Mouse (Mus musculus): ENCODE measurements around the gene Camta1.

DNA sequence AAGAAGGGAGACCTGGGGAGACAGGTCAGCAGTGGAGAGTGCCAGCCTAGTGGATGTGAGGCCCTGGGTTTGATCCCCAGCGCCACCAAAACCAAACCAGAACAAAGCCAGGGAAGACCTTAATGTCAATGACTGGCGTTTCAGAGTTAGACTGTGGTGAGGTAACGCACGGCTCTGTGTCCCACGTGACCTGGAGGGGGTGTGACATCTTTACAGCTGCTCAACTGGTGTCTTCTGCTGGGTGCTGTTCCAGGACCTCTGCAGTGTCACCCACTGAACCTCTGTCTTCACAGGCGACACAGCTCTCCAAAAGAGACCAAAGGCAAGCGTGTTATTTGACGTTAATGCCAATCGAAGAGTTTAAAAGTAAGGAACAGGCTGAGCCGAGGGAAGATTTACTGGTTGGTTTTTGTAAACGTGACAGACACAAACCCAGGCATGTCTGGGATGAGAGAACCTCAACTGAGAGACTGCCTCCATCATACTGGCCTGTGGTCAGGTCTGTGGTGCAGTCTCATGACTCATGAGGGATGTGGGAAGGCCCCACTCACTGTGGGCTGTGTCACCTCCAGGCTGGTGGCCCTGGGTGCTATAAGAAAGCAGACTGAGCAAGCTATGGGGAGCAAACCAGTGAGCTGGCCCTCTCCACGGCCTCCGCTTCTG, 855.9 kb downstream of the Camta1 start:
- TF ChIP-seq CTCF (conservative IDR thresholded peaks at IDR 0.05; ENCODE audit: insufficient read depth, insufficient read length, low read depth, low read length) (no peak), POLR2A (IDR thresholded peaks at IDR 0.05; ENCODE audit: low read depth, low read length) (no peak)
